Mouse (Mus musculus) frontal cortex, postnatal 10 days (tissue): ENCODE data around the gene Gm26620.
A peak's percentile ranks its signal among the peaks of the same experiment; 100 is the strongest.

Experiments used
- DNase-seq, 2 experiments: peaks; one replicate each; pipeline ENCODE4 v3.0.0; 2022; ENCODE audit warnings: low spot score in 2 of 2, mixed read lengths in 1 of 2

Gene Gm26620

DNA sequence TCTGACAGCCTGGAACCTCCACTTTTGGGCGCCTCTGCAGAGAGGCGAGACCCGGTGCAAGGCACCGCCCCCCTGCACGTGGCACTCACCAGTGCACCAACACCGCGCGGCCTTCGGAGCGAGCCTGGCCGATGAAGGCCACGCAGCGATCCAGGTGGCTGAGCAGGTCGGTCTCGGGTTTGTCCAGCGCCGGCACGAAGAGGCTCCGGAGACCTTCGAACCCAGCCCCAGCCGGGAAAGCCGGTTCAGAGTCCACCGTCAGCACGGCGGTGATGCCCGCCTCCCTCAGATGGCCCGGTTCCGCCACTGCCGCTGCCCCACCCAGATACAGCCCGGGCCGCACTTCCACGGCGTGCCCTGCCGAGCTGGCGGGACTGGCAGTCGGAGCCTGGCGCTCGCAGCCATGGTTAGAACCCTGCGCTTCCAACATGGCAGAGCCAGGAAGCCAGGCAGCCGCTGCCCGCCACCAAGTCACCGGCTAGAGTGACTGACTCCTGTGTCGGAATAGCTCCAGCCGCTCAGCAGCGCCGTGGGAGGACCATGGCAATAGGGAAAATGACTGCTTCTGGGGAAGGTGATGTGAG lies at the start of gene Gm26620, which contains the start of gene Dusp12:
Gene Gm26620, plus strand, starts transcription at position 88 of the 584 bp plus-strand sequence.
Gene Dusp12, minus strand, starts transcription at position 563 of the 584 bp plus-strand sequence.
- DNase-seq, result peak; percentile 80 to 84

DNA sequence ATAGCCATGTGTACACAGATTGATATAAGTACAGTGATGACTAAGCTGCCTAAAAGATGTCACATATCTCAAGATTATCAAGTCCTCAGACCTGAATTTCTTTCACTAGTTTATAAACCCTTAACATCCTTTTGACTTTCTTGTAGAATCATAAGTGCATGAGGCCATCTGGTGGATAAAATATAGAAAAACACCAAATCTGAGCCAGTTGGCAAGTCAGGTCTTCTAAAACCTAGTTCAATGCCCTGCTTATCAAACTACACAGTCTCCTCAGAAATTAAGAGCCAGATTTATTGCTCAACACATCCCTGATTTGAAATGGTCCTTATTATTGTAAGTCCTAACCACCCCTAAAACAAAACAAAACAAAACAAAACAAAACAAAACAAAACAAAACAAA lies 45.2 kb upstream of the Gm26620 start:
- DNase-seq, result no peak

DNA sequence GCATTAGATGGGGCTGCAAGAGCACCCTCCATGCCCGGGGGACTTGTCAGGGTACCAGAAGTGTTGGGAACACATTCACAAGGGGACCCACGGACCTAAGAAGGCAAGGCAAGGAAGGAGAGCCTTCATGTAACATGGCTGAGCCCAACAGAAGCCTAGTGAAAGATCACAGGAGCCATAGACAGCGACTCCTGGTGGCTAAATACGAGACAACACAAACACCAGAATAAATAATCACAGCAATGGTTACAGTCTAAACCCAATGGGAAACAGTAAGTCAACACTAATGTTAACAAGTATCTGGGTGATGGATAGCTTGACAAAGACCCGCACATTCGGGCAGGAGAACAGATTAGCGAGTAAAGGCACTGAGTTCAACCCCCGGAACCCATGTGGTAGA lies 40.5 kb upstream of the Gm26620 start:
- DNase-seq, result no peak

DNA sequence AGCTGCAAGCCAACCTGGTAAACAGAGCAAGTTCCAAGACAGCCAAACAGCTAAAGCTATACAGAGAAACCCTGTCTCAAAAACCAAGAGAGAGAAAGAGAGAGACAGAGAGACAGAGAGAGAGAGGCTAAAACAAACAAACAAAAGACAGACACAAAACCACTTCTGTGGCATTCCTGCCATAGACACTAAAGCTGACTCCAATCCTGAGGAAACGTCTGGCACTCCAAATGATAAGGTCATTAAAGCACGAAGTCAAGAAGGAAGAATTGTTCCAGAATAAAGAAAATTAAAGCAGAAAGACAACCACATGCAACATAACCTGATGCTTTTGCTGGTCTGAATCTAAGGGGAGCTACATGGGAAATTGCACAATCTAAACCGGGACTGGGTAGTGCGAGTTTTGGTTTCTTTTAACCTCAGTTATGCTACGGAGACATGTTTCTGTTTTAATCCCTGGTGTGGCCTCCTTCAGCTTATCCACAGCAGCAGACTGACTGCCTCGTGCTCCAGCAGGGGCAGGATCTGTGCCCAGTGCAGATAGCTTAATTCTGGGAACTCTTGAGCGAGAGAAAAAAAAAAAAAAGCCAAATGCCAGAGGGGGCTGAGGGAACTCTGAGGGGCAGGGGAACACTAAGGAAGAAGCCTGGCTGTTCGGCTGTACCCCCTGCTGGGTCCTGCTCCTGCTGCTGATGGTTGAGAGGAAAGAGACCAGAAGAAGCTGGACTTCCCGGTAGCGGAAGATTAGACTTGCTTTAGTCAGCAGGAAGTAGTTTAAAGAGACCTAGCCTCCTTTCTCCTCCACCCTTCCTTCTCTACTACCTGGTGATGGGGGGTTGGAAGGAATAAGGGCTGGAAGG lies 39.2 kb upstream of the Gm26620 start:
- DNase-seq, result no peak

DNA sequence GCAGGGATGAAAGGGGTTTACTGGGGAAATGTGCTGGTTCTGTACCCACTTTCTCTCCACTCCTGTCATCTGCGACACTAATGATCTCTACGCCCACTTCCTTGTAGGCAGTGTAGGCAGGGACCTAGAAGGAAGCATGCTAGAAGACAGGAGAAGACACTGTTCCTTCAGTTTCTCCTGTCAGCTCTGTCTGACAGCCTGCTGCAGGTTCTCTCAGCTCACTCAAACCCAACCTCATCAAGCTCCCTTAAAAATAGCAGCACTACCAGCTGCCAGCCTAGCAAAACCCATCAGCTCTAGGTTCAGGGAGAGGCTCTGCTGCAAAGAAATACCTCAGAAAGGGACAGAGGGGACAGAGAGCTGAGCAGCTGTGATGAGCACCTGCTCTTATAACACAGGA lies 34.9 kb upstream of the Gm26620 start:
- no peak for DNase-seq

DNA sequence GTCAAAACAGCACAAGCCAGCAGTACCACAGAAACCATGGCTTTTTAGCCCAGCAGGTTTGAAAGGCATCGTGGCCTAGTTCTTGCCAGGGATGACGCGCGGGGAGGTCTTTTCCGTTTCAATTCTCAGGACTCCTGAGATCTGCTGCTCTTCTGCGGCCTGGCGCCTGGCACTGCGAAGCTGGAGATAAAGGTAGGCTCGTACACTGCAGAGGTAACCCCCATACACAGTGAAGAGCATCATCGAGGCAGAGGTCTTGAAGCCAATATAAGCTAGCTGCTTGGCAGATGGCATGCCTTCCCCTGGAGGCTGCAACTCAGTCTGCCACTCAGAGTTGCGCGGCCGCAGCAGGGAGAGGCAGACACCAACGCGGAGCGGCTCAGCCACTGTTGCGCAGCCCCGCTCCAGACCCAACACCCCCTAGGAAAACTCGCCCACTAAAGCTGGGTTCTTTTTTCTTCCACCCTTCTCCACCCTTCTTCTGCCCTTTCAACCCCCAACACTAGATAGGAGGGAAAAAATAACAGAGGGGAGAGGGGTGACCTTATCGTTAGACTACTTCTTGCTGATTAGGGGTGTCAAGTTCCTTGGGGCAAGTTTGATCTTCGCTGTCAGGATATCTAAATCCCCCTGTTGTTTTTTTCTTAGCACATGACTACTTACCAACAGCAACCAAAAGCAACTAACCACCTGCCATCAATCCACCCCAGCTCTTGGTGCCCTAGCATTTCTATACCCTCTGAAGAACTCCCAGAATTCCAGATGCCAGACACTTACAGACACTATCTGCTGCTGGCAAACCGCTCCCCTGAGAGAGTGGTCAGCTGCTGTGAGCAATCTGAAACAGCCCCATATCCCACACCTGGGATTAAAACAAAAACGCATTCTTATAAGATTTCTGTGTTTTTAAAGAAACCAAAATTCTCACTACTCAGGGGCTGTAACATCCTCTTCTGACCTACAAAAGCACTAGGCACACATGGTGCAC lies 33.9 kb upstream of the Gm26620 start:
- no peak for DNase-seq

DNA sequence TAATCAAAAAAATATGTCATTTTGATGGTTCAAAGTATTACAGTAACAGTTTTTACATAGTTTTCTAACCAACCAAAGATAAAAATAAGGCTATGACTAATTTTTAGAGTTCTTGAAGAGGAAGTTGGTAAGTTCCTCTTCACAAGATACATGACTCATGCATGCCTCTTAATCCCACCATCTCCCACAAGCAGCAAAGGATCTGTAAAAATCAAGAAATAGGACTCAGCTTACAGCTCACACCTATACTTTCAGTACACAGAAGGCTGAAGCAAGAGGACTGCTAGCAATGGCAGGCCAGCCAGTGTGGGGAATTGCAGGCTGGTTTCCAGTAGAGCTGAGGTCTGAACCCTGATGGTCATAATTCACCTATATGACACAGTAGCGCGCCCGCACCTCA lies 31.3 kb upstream of the Gm26620 start:
- DNase-seq, result no peak

DNA sequence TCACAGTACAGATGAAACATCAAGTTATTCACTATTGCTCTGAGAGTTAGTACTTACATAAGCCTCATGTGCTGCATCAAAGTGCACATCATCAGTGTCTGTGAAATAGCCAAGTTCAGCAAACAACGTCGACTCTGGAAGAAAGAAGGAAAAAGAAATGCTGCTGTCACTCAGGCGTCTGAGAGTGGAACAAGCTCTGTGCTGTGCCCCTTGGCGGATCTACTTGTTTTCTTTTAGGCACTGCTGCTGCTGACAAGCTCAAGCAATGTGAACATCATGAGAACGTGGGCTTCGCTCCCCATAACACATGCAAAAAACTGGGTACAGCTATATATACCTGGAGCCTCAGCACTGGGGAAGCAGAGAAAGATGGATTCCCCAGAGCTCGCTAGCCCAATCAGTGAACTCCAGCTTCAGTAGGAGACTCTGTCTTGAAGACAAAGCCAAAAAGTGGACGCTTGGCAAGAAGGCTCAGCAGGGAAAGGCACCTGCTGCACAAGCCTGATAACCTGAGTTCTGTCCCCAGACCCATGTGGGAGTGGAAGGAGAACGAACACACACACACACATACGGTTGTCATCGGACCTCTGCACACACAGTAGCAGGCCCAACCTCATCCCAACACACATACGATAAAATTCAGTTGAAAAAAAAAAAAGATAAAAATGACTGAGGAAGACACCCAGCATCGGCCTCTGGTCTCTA lies 29.7 kb upstream of the Gm26620 start:
- DNase-seq, result no peak

DNA sequence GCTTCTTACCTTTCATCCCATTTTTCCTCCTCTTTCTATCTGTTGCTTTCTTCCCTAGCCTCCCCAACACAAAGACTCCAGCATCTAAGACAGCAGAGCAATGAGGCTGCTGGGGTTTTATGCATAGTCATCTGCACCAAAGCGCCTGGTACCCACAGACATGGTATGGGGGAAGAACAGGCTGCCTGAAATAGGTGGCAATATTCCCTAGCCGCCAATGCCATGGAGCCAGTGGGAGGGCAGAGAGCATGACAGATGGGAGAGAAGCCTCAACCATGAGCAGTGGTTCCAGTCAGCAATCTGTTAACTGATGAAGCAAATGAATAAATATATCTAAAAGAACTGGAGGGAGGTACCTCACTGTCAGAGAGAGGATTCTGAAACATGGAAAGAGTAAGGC lies 27.5 kb upstream of the Gm26620 start:
- no peak for DNase-seq

DNA sequence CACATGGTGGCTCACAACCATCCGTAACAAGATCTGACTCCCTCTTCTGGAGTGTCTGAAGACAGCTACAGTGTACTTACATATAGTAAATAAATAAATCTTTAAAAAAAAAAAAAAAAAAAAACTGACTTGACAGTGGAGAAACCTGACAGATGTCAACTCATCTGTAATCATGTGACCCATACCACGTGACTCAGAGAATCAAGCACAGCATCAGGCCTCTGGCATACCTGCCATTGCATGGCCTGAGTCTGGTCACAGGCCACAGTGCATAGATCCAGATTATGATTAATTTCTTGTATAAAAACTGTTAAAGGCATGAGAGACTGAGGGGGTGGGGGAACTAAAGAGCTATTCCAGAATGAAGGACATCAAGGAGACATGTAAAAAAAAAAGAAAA lies 26.0 kb upstream of the Gm26620 start:
- DNase-seq, result no peak

DNA sequence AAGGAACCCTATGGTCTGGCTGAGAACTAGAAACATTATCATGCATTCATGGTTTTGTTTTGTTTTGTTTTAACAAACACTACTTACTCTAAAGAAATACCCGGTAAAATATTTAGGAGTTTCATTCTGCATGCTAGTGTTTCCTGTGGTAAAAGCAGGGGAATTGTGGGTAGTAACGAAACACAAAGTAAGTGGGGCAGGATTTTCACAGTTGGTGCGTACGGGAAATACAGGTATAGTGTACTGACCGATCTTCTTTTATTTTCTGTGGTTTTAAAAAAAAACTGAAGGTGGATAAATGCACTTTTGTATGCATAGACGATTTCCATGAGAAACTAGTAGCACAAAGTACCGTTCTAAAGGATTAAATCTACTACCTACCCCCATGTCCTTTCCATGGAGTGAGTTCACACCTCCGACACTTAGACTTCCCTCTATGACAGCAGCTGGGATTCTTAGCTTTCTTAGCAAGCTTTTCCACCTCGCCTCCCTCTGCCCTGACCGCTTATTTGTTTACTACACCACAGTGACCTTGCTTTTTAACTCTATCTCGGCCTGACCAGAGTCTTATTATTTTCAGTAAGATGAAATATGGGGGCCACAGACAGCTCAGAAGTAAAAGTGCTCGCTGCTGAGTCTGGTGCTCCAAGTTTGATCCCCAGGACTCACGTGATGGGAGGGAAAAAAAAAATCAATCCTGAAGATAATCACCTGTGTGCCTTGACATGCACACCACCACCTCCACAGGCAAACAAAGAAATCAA lies 23.0 kb upstream of the Gm26620 start:
- DNase-seq, result no peak

DNA sequence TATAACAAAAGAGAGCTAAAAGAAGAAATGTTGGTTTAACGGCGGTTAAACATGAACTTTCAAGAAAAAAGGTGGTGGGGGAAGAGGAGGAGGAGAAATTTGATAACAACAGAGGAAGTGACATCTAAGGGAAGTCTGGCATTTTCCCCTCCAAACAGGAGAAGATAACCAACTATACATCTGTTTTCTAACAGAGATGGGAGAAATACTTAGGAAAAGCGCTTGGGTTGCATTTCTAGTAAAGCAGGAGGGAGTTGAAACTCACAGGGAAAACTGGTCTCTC lies 22.5 kb upstream of the Gm26620 start:
- no peak for DNase-seq

DNA sequence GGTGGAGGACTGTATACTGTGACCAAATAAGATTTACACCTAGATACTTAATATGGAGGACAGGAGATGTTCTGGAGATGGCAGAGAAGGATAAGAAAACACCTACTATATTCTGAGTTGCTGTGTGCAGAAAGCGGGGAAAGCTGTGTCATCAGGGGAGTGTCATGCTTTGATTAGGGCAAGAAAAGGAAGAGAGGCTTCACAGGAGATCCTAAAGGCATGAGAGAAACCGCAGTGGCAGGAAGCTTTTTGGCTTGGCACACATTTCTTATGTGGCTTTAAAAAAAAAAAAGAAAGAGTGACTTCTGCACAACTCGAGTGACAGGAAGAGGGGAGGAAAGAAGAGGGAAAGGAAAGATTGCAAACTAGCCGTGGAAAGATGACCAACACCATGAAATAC lies 21.8 kb upstream of the Gm26620 start:
- no peak for DNase-seq

DNA sequence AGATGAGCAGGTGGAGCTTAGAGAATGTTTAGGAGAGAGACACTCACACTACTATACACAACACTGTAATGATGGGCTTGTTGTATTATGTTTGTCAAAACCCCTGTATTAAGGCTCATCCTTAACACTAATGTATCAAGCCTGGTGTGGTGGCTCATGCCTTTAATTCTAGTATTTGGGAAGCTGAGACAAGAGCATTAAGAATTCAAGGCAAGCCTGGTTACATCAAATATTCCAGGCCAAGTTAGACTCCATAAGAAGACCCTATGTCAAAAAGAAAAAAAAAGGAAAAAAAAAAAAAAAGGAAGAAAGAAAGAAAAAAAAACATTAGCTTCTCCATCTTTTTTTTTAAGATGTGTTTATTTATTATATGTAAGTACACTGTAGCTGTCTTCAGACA lies 20.6 kb upstream of the Gm26620 start:
- no peak for DNase-seq

DNA sequence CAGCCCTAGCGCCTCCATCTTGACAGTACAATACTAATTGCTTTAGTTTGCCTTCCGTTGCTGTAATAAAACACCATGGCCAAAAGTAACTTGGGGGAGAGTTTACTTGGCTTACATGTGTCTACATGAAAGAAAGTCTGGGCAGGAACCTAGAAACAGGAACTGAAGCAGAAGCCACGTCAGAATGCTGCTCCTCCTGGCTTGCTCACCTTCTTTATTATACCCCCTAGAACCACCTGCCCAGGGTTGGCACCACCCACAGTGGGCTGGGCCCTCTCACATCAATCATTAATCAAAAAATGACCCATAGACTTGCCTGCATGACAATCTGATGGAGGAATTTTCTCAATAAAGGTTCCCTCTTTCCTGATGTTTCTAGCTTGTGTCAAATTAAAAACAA lies 20.1 kb upstream of the Gm26620 start:
- no peak for DNase-seq

DNA sequence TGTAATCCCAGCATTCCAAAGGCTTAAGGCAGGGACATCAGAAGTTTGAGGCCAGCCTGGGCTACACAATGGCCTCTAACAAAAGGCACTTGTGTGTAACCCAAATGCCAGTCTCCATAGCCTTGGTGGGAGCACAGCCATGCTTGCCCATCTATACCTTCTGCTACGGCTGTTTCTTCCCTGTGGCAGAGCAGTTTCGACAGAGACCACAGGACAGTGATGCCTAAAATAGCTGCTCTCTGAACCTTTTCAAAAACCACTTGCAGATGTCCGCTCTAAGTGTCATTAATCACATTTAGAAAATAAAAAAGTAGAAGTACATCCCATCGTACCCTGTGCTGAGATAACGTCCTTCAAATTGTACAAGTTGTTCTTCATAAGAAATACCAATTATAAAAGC lies 19.5 kb upstream of the Gm26620 start:
- no peak for DNase-seq

DNA sequence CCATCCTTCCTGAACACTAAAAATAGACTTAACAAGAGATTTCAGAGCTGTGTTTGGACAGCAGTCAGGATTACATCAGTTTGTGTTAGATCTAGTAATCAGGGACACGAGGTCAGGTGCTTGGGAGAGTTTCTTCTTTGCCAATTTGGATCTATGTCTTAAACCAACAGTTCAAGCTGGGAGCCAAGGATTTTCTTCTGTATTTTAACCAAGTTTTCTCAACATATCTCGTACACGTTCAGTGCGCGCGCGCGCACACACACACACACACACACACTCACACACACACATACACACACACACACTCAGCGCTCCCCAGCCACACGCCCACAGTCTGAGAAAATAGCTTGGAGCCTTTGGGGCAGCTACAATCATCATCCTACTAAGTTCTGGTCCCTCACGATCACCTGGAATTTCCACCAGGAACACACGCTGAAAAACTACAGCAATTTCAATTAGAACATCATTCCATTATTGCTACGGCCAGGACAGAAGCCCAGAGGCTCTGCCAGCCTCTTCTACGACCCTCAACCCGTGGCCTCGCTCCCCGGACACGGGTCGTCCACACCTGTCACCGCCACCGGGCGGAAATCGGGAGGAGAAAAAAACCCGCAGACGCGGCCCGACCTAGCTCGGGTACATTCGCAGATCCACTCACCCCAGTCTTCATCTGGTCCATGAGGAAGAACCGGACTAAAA lies 17.7 kb upstream of the Gm26620 start:
- DNase-seq, result no peak

DNA sequence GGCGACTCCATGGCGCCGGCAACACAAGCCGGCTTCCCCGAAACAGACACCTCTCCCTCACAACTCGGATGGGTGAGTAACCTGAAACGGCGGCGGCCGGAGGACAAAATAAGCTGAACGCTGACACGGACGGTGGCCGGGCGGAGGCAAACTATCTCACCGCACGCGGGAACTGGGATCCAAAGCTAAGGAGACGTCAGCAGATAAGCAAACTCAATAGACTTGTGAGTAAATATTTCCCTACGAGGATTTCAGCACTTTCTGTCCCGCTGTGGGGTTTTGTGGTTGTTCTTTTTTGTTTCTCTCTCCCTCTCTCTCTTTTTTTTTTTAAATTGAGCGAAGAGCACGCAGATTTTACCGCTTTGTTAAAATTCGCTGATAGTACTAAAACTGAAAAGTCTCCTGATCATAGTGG lies 17.2 kb upstream of the Gm26620 start, which contains the start of gene Atf6:
Gene Atf6, minus strand, starts transcription at position 81 of the 415 bp plus-strand sequence.
- DNase-seq, result peak; percentile 92 to 94

DNA sequence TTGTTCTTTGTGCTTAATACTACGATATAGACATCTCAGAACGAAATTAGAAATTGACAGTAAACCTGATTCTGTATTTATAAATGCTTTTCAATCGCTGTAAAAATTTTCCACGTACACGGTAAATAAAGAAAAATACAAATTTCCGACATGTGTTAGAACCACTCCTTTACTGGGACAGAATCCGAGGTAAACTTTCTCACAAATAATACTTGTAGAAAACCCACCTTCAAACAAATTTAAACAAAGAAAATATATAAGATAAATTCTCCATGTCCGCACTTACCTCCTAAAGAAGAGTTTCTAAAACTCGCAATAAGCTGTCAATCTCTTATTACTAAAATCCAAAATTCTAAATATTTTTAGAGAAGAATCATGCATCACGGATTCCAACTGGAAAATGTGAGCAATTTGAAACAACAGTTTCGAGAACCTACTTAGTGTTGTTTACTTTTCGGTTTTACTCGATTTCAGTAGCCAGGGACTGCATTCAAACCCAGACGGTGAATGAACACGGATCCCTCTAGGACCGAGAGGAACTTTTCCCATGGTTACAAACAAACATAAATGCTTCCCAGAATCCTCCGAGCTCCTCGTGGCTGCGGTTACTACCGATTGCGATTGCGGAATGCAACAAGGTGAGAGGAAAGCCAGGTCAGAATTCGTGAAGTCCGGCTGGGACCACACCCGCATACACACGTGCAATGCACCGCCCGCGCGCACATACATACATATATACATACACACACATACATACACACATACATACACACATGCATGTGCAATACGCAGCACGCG lies 16.6 kb upstream of the Gm26620 start:
- peak; percentile 58 to 63 for DNase-seq
